Mouse (Mus musculus): Measurements from ENCODE around the gene Ly6g6e.
"Not testable (repeated sequence)": the region's sequence is repeated elsewhere in the genome, so short reads cannot be mapped to it uniquely, and the experiment has no call there.

Ly6g6e gene

DNA sequence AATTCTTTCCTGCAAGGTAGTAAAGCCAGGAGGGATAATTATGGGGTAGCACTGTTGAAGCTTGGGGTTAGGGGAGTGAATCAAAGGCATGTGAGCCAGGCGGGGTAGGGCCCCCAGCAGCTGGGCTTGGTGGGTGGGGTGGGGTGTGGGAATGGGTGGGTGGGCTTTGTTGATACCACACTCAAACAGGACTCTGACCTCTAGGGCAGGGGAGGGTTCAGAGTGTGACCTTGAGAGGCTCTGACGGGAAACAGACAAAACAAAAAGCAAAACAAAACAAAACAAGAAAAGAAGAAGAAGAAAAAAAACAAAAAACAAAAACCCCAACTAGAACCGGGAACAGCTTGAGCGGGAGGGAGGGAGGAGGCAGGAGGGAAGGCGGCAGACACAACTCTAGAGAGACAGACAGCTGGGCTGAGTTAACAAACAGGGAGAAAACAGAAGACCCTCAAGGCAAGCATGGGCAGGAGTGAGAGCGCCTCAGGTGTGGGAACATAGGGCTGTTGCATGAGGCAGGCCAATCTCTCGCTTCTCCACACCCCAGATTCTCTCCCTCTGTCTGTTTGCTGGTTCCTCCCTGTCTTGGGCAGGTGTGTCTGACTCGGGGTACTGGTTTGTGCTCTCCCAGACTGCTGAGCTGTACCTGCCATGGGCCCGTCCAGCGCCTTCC, at the start of gene Ly6g6e:
Ly6g6e (plus strand) TSS at position 396 of the 670 bp plus-strand sequence.
- no peak for DNase-seq

DNA sequence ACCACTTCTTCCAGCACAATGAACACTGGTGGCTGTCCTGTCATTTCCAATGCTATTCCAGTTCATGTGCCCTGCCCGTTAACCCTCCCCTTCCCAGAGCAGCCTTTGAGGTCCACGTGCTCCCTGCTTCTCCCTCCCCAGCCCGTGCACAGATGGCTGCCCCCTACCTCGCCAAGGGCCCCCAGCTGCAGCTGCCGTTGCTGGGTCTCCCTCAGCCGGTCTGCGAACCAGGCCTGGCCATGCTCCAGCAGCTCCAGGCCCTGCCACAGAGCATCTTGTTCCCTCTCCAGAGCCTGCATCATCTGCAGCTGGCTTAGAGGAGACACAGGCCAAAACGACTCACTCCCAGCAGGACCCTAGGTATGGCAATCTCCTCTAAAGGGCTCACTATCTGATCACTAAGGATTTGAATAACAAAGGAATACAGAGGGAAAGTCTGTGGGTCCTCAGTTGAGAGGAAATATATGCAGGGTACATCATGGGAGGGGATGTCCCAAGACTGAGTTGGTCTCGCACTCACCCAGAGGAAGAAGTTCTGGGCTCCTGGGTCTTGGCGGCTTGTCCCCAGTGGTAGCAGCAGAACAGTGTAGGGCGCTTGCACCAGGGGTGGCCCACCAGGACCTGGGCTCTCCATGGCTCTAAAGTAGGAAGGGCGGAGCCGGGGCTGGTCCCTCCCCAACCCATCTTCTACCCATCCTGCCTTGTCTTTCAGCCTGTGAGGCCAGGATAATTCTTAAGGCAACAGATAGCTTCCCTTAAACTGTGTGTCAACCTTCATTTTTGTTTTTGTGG, 49.2 kb upstream of the Ly6g6e start, which contains the start of gene Sapcd1:
Sapcd1 (minus strand) TSS at position 740 of the 792 bp plus-strand sequence.
- peak; percentile 35 for DNase-seq

DNA sequence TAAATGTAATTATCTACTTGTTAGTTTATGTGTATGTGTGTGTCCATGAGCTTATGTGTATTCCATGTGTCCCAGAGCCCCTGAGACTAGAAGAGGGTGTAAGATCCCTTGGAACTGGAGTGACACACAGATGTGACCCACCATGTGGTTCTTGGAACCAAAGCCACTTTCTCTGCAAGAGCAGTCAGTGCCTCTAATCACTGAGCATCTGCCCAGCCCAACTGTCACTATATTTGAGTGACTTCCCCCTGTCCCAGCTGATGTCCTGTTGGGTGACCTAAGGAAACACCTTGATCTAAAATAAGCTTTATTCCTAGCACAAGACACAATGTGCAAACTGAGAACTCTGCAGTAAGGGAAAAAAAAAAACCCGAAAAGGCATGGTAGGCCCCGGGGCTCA, 48.4 kb upstream of the Ly6g6e start:
- DNase-seq: no peak

DNA sequence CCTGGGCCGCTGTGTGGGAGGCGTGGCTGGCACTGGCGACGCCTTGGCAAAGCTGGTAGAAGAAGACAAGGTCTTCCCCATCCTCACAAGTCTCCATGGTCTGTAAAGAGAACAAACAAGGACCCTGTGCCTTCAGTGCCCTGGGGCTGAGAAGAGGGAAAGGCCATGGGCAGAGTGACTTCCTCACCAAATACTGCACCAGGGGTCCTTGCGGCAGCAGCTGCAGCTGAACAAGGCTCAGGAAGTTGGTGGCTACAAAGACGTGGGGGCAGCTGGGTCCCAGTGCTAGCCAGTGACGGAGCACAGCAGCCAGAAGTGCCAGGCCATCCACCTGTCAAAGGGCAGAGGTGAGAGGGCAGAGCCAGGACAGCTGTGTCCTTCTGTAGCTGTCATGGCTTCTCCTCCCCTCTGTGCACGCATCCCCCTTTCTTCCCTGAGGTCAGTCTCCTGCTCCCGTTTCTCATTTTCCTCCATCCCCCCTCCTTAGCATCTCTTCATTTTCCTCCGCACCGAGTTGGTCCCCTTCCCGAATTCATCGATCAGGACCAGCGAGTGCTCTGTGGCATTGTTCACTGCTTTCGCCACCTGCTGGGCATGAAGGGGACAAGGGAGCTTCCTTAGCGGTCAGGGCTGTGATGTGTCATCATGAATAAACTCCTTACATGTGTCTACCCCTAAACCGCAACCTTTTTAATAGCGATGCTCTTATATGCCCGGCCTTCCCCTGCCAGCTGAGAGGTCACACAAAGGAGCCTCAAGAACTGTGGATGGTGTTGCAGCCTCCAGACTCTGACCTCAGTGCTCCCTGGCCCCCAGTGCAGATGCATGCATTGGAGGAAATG, 46.8 kb upstream of the Ly6g6e start:
- DNase-seq: peak; percentile 55

DNA sequence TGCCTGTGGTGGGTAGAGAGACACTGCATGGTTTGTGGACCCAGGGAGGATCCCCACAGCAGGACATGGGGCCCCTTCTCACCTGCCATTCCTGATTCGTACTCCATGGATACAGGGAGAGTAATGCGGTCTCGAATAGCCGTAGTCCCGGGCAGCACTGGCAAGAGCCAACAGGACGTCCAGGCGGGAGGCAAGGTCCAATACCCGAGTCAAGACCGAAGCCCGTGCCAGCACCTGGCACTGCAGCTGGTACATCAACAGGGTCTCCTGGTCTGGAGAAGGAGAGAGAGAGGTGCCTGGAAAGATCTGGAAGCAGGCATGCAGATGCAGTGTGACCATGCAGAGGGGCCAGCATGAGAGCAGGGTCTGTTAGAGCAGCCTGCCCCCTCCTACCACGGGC, 45.4 kb upstream of the Ly6g6e start:
- DNase-seq: no peak

DNA sequence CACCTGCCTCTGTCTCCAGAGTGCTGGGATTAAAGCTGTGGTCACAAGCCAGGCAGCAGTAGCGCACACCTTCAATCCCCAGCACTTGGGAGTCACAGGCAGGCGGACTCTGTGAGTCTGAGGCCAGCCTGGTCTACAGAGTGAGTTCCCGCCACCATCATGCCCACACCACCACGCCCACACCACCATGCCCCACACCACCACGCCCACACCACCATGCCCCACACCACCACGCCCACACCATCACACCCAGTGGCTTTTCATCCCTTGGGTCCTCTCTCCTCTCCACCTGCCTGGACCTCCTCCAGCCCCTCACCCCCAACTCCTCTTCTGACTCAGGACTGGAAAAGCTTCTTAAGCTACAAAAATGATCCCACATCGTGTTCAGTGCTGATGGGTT, 44.8 kb upstream of the Ly6g6e start:
- no peak for DNase-seq

DNA sequence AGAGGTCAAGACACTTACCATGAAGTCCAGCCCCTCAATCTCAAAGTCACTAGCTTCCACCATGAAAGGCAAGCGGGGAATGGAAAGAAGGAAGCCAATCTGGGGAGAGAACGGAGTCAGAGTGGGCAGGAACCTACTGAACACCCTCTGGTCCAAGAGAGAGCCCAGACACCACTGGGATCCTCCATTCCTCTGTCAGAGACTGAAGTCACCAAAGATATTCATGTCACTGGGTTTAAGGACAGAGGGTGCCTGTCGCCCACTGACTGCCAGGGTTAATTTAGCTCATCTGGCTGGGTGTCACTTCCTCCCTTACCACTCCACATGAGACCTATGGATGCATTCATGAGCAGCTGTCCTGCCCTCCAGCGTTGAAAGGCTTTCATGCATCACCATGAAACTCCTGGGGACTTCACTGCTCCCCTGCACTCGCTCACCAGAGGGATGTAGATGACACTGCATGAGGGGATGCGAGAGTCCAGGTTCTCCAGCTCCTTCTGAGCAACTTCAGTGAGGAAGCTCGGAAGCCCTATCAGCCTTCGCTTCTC, 44.3 kb upstream of the Ly6g6e start:
- no peak for DNase-seq

DNA sequence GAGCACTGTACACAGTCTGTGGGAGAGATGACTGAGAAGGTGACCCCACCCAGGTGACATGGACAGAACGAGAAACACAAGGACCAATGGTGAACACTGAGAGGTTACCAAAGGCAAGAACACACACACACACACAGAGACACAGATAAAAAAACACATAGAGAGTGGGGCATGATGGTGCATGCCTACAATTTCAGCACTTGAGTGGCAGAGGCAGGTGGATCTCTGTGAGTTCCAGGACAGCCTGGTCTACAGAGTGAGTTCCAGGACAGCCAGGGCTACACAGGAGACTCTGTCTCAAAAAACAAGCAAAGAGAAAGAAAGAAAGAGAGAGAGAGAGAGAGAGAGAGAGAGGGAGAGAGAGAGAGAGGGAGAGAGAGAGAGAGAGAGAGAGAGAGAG, 43.0 kb upstream of the Ly6g6e start:
- DNase-seq: not testable (repeated sequence)

DNA sequence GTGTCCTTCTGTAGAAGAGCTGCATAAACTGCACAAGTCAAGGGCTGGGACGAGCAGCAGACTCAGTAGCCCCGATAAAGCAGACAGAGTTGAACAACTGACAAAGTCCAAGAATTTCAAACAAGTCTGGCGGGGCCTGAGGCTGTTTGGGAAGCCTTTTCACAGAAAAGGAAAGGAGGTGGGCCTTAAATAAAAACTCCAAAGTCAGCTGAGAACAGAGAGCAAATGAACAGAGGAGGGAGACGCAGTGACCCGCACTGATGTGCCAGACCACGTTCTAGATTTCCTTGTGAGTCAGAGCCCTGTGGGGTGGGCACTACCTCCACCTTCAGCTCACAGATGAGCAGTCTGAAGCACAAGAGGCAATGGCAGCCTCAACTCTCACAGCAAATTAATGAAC, 41.8 kb upstream of the Ly6g6e start:
- no peak for DNase-seq

DNA sequence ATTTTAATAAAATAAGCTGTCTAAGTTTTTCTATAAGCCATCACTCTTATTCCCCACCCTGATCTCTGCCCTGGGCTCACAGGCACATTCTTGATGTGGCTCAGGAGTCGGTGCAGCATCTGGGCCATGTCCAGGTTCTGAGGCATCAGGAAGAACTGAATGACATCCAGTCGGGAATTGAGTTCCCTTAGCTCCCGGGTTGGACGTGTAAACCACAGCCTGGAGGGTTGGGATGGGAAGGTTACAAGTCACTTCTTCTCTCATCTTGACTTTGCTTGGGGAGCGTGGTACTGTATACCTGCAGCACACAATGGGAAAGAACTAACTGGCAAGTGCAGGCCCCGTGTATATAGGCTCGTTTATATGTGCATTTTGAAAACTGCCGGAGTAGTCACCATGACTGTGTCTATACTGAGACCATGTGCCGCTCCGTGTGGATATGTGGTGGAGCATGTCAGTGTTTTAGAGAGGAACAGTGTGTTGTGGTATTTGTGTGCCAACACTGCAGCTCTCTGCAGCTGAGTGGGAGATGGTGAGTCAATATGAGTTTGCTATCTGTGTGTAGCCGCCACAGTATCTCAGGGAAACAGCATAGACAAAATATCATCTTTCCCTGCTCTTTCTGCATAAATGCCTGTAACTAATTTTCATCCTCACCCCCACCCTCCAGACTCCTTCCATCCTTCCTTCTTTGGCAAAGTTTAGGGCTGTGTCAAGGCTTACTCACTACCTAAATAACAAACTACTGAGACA, 37.4 kb upstream of the Ly6g6e start:
- DNase-seq: no peak

DNA sequence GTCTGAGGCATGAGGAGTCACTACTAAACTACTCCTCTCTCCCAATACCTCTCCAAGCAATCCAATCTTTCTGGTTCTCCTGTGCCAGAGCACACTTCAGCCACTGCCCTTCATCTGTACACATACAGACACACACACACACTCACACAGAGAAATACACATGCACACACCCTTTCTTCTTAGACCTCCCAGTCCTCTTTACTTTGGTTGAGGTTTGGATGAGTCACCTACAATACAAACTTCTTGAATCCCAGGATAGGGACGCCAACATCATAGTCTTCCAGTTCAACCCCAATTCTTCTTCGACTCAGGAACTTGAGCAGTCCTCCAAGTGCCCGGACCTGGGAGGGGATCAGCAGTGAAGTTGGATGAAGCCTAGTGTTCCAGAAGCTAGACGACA, 32.9 kb upstream of the Ly6g6e start:
- no peak for DNase-seq

DNA sequence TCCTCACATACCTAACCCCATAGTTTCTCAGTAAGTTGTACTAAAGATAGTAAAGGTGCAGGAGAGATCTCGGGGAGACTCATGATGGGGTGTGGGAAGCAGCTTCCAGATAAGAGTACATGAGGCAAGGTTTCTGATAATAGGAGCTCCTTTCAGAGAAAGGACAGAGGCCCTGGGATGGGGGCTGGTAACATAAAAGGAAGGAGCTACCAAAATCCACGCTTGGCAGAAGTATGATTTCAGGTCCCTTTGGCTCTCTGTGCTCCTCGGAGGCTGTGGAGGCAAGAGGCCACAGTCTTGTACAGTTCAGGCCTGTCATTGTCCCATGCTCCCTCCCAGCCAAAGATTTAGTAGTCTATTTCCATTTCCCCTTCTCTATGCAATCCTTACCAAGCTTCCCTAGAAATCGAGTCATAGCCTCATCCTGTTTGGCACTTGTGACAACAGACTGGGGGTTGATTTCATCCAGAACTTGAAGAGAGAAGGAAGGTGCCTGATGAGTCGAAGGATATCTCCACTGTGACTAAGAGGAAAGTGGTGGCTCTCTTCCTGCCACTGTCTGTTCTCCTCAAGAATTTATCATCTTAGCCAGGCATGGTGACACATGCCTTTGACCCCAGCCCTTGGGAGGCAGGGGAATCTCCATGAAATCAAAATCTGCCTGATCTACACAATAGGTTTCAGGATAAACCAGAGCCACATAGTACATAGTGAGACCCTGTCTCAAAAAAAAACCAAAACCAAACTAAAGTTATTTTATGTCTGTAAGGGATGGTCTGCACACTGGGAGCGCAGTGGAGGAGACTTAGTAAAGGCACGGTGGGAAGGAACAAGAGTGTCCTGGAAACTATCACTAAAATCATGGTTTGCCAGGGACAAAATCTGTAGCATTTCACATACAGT, 31.5 kb upstream of the Ly6g6e start:
- no peak for DNase-seq

DNA sequence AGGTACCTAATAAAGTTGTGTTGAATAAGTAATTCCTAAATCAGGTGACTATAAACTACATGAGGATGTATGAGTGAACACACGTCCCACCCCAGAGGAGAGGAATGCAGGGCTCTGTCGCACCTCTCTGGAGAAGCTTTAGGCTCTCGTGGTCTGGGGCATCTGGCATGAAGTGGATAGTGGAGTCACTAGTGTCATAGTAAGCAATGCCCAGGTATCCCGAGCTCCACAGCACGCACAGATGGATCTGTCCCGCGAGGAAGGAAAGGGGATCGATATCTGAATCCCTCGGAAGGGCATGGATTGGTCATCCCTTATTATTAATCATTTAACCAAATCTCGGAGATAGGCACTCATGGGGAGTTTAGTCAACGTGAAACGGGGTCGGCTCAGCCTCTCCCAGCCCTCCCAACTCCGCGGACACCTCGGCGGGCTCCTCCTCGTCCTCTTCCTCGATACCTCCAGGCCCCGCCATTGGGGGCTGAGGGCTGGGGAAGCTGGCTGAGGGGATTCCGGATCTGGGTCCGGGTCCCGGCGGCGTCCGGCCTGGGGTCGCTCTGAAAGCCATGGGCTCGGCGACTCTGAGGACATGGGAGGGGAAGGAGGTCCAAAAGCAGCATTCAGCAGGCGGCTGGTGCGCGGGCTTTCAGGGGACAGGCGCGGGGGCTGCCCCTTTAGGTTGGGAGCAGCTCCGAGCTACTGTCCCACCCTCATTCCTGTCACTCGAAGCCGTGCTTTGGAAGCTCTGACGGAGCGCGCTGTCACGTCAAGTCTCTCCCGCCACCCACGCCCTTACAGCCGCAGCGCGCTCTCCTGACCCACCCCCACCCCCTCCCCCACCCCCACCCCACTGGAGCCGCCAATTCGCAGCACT, 30.7 kb upstream of the Ly6g6e start:
- no peak for DNase-seq

DNA sequence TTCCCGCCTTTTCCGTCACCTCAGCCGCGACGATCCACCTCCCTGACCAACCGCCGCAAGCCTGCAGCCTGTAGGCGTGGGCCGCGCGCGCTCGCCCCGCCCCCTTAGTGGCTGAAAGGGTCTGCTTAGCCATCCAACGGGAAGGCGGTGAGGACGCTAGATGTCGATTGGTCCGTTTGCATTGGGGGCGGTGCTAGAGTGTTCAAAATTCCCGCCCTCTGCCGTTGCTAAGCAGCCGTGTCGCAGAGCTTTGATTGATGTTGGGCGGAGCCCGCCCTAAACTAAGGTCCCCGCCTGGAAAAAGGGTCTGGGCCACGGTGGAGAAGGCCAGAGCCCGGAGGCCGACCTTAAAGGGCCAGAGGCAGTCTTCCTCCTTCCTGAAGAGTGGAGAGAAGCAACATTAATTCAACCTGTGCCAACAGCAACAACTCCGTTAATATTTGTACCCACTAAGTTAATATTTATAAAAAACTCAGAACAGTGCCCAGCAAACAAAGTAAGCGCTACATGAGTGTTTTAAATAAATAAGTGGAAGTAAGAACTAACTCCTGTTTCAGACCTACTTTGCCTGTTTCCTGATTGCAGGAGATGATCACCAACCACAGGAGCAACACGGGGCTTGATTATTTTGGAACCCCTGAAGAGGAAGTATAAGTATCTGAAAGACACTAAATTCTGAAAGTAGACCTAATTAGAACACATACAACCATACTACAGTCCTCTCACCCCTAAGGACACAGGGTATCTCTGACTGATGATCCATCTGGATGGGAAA, 29.8 kb upstream of the Ly6g6e start, which contains the start of gene Msh5:
Msh5 (minus strand) TSS at position 65 of the 775 bp plus-strand sequence.
- DNase-seq: peak; percentile 98

DNA sequence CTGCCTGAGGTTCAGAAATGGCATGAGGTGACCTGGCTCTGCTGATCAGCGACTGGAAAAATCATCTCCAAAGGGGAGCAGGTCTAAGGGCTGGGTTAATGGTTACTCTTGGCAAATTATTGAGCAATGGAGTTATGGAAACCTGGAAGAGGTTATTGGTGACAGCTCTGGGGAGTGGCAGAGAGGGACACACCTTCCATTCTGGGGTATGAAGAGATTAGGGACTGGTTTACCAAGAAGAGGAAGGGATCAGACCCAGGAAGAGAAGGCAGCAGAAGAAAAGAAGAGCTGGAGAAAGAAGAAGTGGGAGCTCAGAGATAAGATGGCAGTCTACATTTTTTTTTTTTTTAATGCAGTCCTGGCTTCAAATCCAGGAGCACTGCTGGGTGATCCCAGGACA, 29.0 kb upstream of the Ly6g6e start:
- peak; percentile 27 for DNase-seq

DNA sequence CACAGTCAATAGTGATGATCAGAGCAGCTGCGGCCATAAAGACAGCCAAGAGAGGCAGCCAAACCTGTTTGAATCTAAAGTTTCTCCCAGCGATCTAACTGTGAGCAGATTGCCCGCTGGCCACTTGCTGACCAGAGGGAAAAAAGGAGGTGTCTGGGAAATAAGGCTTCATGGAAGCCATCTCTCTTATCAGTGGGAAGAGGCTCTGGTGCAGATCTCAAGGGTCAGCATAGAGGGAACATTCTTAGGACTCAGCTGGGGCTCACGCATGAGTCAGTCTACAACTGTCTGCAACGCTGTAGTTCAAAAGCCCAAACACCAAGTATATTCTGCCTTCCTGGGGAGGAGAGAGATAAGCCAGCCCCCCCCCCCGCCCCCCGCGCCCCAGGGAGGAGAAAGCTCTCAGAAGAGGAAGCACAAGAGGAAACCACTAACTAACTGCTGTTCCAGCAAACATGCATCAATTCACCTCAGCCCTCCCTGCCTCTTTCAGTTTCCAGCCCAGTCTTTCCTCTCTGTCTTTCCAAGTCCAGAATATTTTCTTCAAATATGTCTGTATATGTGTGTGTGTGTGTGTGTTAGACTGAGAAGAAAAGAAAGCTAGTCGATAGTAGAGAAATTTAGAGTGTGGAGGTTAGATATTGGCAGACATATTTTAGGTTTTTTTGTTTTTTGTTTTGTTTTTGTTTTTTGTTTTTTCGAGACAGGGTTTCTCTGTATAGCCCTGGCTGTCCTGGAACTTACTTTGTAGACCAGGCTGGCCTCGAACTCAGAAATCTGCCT, 28.4 kb upstream of the Ly6g6e start:
- DNase-seq: peak; percentile 54

DNA sequence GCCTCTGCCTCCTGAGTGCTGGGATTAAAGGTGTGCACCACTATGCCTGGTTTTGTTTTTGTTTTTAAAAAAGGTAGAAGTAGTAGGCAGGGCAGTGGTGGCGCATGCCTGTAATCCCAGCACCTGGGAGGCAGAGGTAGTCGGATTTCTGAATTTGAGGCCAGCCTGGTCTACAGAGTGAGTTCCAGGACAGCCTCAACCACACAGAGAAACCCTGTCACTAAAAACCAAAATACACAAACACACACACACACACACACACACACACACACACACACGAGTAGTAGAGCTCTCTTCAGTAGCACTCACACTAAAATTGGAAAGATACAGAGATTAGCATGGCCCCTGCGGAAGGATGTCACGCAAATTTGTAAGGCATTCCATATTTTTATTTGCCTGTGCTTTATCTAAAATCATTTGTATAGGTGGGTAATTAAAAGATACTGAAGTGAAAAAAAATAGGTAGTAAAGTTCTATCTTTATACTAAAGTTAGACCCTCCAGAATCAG, 27.7 kb upstream of the Ly6g6e start:
- peak; percentile 36 for DNase-seq

DNA sequence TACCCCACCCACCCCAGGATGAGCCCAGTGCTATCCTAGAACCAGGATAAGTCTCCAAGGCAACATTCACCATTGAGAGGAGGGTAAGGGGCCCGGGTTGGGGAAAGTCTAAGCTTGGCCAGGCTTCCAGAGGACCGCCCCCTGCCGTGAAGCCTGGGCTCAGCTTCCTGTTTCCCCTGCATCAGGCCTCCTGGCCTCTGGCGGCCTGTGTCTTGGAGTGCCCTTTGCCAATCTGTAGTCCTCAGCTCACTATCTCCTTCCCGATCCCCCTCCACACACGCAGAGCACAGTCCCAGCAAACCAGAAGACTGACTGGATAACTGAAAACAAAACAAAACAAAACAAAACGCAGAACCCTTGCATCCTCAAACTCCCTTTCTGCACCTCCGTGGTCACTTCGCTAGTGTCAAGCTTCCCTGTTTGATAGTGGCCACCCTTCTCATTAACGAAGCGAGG, 27.1 kb upstream of the Ly6g6e start, which contains the start of gene Clic1:
Clic1 (plus strand) TSS at position 406 of the 456 bp plus-strand sequence.
- DNase-seq: peak; percentile 76

Measured in thymus, postnatal 25 days (tissue).